Mouse (Mus musculus): ENCODE results near the gene Olfr646. TPM values are rescaled to one million over a fixed set of nuclear protein-coding genes. Genes with fewer than 3 reads are reported as not detected.

Gene Olfr646
- polyA plus RNA-seq (2015; fragmentation: Nextera tagmentation; extraction: Ambion mirVana), result not detected in 2 replicates

DNA sequence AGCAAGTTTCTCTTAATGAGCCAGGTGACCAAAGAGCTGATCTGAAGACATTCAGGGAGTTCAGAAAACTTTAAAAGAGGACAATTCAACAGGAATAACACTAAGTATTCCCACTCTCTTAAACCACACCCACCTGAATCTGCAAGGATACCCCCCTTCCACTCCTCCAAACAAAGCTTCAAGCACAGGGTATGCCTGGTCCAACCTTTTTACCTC, at the start of gene Olfr646:
Gene Olfr646, plus strand, starts transcription at position 117 of the 216 bp plus-strand sequence.
- H3K36me3 ChIP-seq, result no peaks in the 10 kb centered on the region
- H3K4me1 ChIP-seq (replicated peaks), result no peaks in the 10 kb centered on the region
- no peak within 1 kb of the TSS for H3K4me3 ChIP-seq (replicated peaks)
- no peak within 1 kb of the TSS for H3K9ac ChIP-seq
- no peaks in the 10 kb centered on the region for H3K27me3 ChIP-seq
- H3K27ac ChIP-seq, result no peak within 1 kb of the TSS
- DNase-seq (no peak), ATAC-seq (ENCODE audit: low read depth) (no peak)
- no peak within 1 kb of the TSS for H3K4me2 ChIP-seq
- no peaks in the 10 kb centered on the region for H3K9me3 ChIP-seq (replicated peaks)

- H3K4me2 ChIP-seq, result no peak overlapping the region
- DNase-seq, result no peak
- H3K36me3 ChIP-seq, result no peaks in the 10 kb centered on the region
- H3K9me3 ChIP-seq (replicated peaks), result no peaks in the 10 kb centered on the region
- H3K9ac ChIP-seq, result no peak overlapping the region
- no peak overlapping the region for H3K4me3 ChIP-seq (replicated peaks)
- no peaks in the 10 kb centered on the region for H3K4me1 ChIP-seq (replicated peaks)
- no peak for ATAC-seq (ENCODE audit: low read depth)
- H3K27me3 ChIP-seq, result no peaks in the 10 kb centered on the region
- H3K27ac ChIP-seq, result no peak overlapping the region
- 62% methylated on average over 1 of the region's 1 CpGs for WGBS (ENCODE audit: insufficient replicate concordance)
Observed at GRCm38 (mm10) chr7:104059215-104059614, 45.5 kb upstream of the Olfr646 start.

- Histone ChIP-seq H3K36me3 (no peaks in the 10 kb centered on the region), H3K4me2 (no peak within 1 kb of the TSS), H3K4me3 (replicated peaks) (no peak within 1 kb of the TSS), H3K27me3 (no peaks in the 10 kb centered on the region), H3K9ac (no peak within 1 kb of the TSS), H3K9me3 (replicated peaks) (no peaks in the 10 kb centered on the region), H3K27ac (no peak within 1 kb of the TSS), H3K4me1 (replicated peaks) (no peaks in the 10 kb centered on the region)
- WGBS (ENCODE audit: insufficient replicate concordance), result 36% methylated on average over 2 of the region's 2 CpGs
- no peak for DNase-seq
- ATAC-seq (ENCODE audit: low read depth), result no peak
Observed at GRCm38 (mm10) chr7:104061345-104061744, 43.3 kb upstream of the Olfr646 start, which contains the start of gene 4930516K23Rik. TSS of gene 4930516K23Rik (minus strand) at chr7:104061445.

DNA sequence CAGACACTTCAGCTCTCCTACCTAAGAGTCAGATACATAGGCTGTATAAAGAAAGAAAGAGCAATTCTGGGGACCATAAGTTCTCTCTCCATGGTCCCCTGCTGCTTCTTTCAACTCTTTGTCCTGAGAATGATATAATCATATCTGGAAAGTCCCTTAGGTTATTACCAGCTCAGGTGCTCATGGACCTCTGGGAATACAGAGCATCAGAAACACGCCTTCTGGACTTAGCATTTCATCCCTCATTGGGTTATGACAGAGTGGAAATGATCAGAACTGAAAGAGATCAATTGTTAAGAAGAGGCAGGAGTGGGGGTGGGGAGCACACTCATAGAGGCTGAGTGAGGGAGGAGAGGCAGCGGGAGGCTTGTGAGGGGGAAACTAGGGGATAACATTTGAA, 32.9 kb upstream of the Olfr646 start, which contains the start of gene Olfr644:
Gene Olfr644, minus strand, starts transcription at position 101 of the 400 bp plus-strand sequence.
- DNase-seq (no peak), ATAC-seq (ENCODE audit: low read depth) (no peak)
- no peak within 1 kb of the TSS for H3K27ac ChIP-seq
- no peaks in the 10 kb centered on the region for H3K27me3 ChIP-seq
- H3K9ac ChIP-seq, result no peak within 1 kb of the TSS
- H3K4me1 ChIP-seq (replicated peaks), result no peaks in the 10 kb centered on the region
- no peaks in the 10 kb centered on the region for H3K9me3 ChIP-seq (replicated peaks)
- H3K36me3 ChIP-seq, result no peaks in the 10 kb centered on the region
- no peak within 1 kb of the TSS for H3K4me2 ChIP-seq
- 57% methylated on average over 2 of the region's 2 CpGs for WGBS (ENCODE audit: insufficient replicate concordance)
- no peak within 1 kb of the TSS for H3K4me3 ChIP-seq (replicated peaks)

GRCm38 (mm10) chr7:104085365-104085764, 19.3 kb upstream of the Olfr646 start, which contains the start of gene Olfr645:
TSS of gene Olfr645 (minus strand) at chr7:104085465.
- 48% methylated on average over 1 of the region's 1 CpGs for WGBS (ENCODE audit: insufficient replicate concordance)
- H3K9me3 ChIP-seq (replicated peaks), result no peaks in the 10 kb centered on the region
- H3K4me1 ChIP-seq (replicated peaks), result no peaks in the 10 kb centered on the region
- H3K4me3 ChIP-seq (replicated peaks), result no peak within 1 kb of the TSS
- no peaks in the 10 kb centered on the region for H3K36me3 ChIP-seq
- no peak within 1 kb of the TSS for H3K9ac ChIP-seq
- no peaks in the 10 kb centered on the region for H3K27me3 ChIP-seq
- no peak within 1 kb of the TSS for H3K4me2 ChIP-seq
- no peak within 1 kb of the TSS for H3K27ac ChIP-seq
- ATAC-seq (ENCODE audit: low read depth) (no peak), DNase-seq (no peak)

DNA sequence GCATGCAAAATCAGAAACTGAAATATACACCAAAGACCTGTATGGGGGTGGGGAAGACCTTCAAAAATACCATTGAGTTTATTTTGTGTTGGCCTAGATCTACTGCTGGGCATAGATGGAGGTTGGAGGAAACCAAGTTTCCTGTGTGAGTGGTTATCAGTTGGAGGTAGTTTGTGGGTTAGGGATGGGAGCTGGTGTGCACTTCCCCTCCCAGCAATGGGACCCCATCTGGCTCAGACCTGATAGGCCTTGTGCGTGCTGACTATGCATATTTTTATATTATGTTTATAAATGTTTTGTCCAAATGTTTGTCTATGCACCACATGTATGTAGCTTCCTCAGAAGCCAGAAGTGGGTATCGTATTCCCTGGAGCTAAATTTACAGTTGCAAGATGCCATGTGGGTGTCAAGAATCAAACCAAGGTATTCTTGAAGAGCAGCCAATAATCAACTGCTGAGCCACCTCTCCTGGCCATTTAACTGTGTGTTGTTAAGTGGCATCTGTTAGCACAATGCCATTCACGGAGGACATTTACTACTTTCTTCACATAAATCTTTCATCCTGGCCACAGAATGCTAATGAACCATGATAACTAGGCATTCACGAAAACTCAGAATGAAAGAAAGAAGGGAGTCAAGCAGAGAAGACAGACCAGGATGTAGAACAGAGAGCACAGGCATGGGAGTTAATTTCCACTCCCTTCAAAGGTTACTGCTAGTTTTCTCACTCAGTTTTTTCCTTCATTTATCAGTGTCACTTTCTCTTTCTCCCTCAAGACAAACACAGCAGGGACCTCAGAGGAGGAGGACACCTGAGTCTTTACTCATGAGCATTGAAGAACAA, 538 bp upstream of the Olfr646 start:
- Histone ChIP-seq H3K36me3 (no peaks in the 10 kb centered on the region), H3K4me1 (replicated peaks) (no peaks in the 10 kb centered on the region), H3K27ac (no peak overlapping the region), H3K27me3 (no peaks in the 10 kb centered on the region), H3K9ac (no peak overlapping the region), H3K9me3 (replicated peaks) (no peaks in the 10 kb centered on the region), H3K4me2 (no peak overlapping the region), H3K4me3 (replicated peaks) (no peak overlapping the region)
- ATAC-seq (ENCODE audit: low read depth) (peak; percentile 74), DNase-seq (no peak)
- 18% methylated on average over 4 of the region's 4 CpGs for WGBS (ENCODE audit: insufficient replicate concordance)

GRCm38 (mm10) chr7:104129726-104130125, 25.1 kb downstream of the Olfr646 start, which contains the start of gene Ubqln5:
TSS of gene Ubqln5 (minus strand) at chr7:104129826.
- Histone ChIP-seq H3K4me1 (replicated peaks) (no peaks in the 10 kb centered on the region), H3K36me3 (no peaks in the 10 kb centered on the region), H3K4me3 (replicated peaks) (no peak within 1 kb of the TSS), H3K4me2 (no peak within 1 kb of the TSS), H3K27me3 (no peaks in the 10 kb centered on the region), H3K27ac (no peak within 1 kb of the TSS), H3K9me3 (replicated peaks) (no peaks in the 10 kb centered on the region), H3K9ac (no peak within 1 kb of the TSS)
- DNase-seq, result no peak
- WGBS (ENCODE audit: insufficient replicate concordance), result 83% methylated on average over 5 of the region's 5 CpGs
- ATAC-seq (ENCODE audit: low read depth), result no peak

GRCm38 (mm10) chr7:104137305-104137704, 32.6 kb downstream of the Olfr646 start, which contains the start of gene Olfr643:
TSS of gene Olfr643 (minus strand) at chr7:104137405.
- no peaks in the 10 kb centered on the region for H3K4me1 ChIP-seq (replicated peaks)
- H3K27ac ChIP-seq, result no peak within 1 kb of the TSS
- H3K9ac ChIP-seq, result no peak within 1 kb of the TSS
- no peak within 1 kb of the TSS for H3K4me2 ChIP-seq
- 69% methylated on average over 5 of the region's 5 CpGs for WGBS (ENCODE audit: insufficient replicate concordance)
- no peaks in the 10 kb centered on the region for H3K27me3 ChIP-seq
- no peaks in the 10 kb centered on the region for H3K36me3 ChIP-seq
- H3K4me3 ChIP-seq (replicated peaks), result no peak within 1 kb of the TSS
- no peak for DNase-seq
- H3K9me3 ChIP-seq (replicated peaks), result no peaks in the 10 kb centered on the region
- no peak for ATAC-seq (ENCODE audit: low read depth)

- Histone ChIP-seq H3K9ac (no peak within 1 kb of the TSS), H3K9me3 (replicated peaks) (no peaks in the 10 kb centered on the region), H3K4me3 (replicated peaks) (no peak within 1 kb of the TSS), H3K27me3 (no peaks in the 10 kb centered on the region), H3K4me2 (no peak within 1 kb of the TSS), H3K4me1 (replicated peaks) (no peaks in the 10 kb centered on the region), H3K36me3 (no peaks in the 10 kb centered on the region), H3K27ac (no peak within 1 kb of the TSS)
- 59% methylated on average over 3 of the region's 3 CpGs for WGBS (ENCODE audit: insufficient replicate concordance)
- no peak for ATAC-seq (ENCODE audit: low read depth)
- DNase-seq, result no peak
Observed at GRCm38 (mm10) chr7:104143179-104143578, 38.5 kb downstream of the Olfr646 start, which contains the start of gene Ubqln3. TSS of gene Ubqln3 (minus strand) at chr7:104143279.

DNA sequence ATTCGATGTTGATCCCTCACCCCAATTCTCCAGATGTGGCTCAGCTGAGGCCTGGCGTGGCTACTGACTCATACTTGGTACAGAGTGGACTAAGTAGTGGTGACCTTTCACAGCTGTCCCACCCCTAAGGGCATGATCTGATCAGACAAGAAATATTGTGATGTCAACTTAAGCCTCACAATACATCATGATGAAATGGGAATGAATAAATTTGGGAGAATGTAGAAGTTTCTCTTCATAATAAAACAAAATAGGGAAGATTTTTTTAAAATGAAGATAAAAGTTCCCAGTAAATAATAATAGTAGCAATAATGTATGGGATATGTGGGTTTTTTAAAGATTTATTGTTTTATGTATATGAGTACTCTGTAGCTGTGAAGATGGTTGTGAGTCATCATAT, 45.8 kb downstream of the Olfr646 start, which contains the start of gene Ubqlnl:
Gene Ubqlnl, minus strand, starts transcription at position 101 of the 400 bp plus-strand sequence.
- H3K27me3 ChIP-seq, result no peaks in the 10 kb centered on the region
- no peak within 1 kb of the TSS for H3K4me2 ChIP-seq
- WGBS (ENCODE audit: insufficient replicate concordance), result 68% methylated on average over 2 of the region's 2 CpGs
- no peak within 1 kb of the TSS for H3K9ac ChIP-seq
- no peaks in the 10 kb centered on the region for H3K4me1 ChIP-seq (replicated peaks)
- DNase-seq (no peak), ATAC-seq (ENCODE audit: low read depth) (no peak)
- no peaks in the 10 kb centered on the region for H3K36me3 ChIP-seq
- no peak within 1 kb of the TSS for H3K4me3 ChIP-seq (replicated peaks)
- H3K27ac ChIP-seq, result no peak within 1 kb of the TSS
- H3K9me3 ChIP-seq (replicated peaks), result no peaks in the 10 kb centered on the region

Measured in liver, embryonic 13.5 days (tissue).